Mouse (Mus musculus) liver, embryonic 14.5 days (tissue): Measurements from ENCODE around the gene Awat1. TPM values are rescaled to one million over a fixed set of nuclear protein-coding genes. Genes with fewer than 3 reads are reported as not detected.
A peak's percentile ranks its signal among the peaks of the same experiment; 100 is the strongest.

Experiments
- ATAC-seq: fragments of 200-750 bp; cut with Nextera tagmentation; 2 replicates; pipeline ENCODE4 v1.8.0; 2017; ENCODE audit warnings: moderate number of reproducible peaks, mild to moderate bottlenecking, moderate library complexity; ENCODE audit not compliant: insufficient read depth
- DNase-seq, 3 experiments: peaks; one replicate each; pipeline ENCODE4 v3.0.0-alpha.2; 2012 to 2013; ENCODE audit warnings: low read depth in 3 of 3, low spot score in 3 of 3
- H3K27ac ChIP-seq: fragments of 300-500 bp; sonication (generic); 2 replicates; pipeline ENCODE4 v1.5.1; 2014; ENCODE audit warnings: moderate library complexity, mild to moderate bottlenecking, control low read depth, inconsistent platforms
- H3K27me3 ChIP-seq: fragments of 300-500 bp; sonication (generic); 2 replicates; pipeline ENCODE4 v1.6.1; 2014; ENCODE audit warnings: mild to moderate bottlenecking, low read length, moderate library complexity; ENCODE audit not compliant: control insufficient read depth, insufficient read depth
- H3K36me3 ChIP-seq: fragments of 300-500 bp; sonication (generic); replicated peaks from 2 replicates; pipeline ENCODE4 v1.6.1; 2014; ENCODE audit warnings: low read depth; ENCODE audit not compliant: control insufficient read depth, insufficient read depth
- H3K4me1 ChIP-seq, 2 experiments: fragments of 200-500 bp in 1 of 2; fragments of 300-500 bp in 1 of 2; sonication (generic) in 1 of 2; replicated peaks; 2 replicates each; pipeline ENCODE4 v1.6.1; 2012 to 2014; ENCODE audit warnings: antibody characterized with exemption in 1 of 2, inconsistent platforms in 1 of 2, low read length in 1 of 2; ENCODE audit not compliant: control insufficient read depth in 2 of 2, insufficient read depth in 2 of 2
- H3K4me2 ChIP-seq: fragments of 300-500 bp; sonication (generic); 2 replicates; pipeline ENCODE4 v1.6.1; 2014; ENCODE audit warnings: low read depth, mild to moderate bottlenecking, control low read depth, moderate library complexity
- H3K4me3 ChIP-seq, 2 experiments: fragments of 200-500 bp in 1 of 2; fragments of 300-500 bp in 1 of 2; sonication (generic) in 1 of 2; 2 replicates each; pipeline ENCODE4 v1.5.1; 2012 to 2014; ENCODE audit warnings: low read depth in 2 of 2, low read length in 2 of 2, mild to moderate bottlenecking in 2 of 2, control low read depth in 1 of 2, inconsistent platforms in 1 of 2, moderate library complexity in 1 of 2; ENCODE audit not compliant: insufficient read depth in 1 of 2
- H3K9ac ChIP-seq: fragments of 300-500 bp; sonication (generic); replicated peaks from 2 replicates; pipeline ENCODE4 v1.6.1; 2014; ENCODE audit warnings: mild to moderate bottlenecking, control low read depth, moderate library complexity
- H3K9me3 ChIP-seq: fragments of 300-500 bp; sonication (generic); 2 replicates; pipeline ENCODE4 v1.6.1; 2016; ENCODE audit warnings: low read length, mixed read lengths; ENCODE audit not compliant: control insufficient read depth
- CTCF ChIP-seq: IDR thresholded peaks from 2 replicates; pipeline ENCODE4 v1.5.1; 2016; ENCODE audit warnings: antibody characterized with exemption, low read depth, control low read depth
- EP300 ChIP-seq: IDR thresholded peaks from 2 replicates; pipeline ENCODE4 v1.6.1; 2016; ENCODE audit warnings: antibody characterized with exemption, low read depth
- whole genome bisulfite sequencing: fragments of 180-500 bp; shearing (Covaris S2); extraction: QIAGEN DNeasy Blood & Tissue Kit; methylation state at CpG from one replicate; pipeline ENCODE4 v1.1.7; 2014; ENCODE audit not compliant: insufficient replicate concordance; 5-methylcytosine and 5-hydroxymethylcytosine counted together
- polyA plus RNA-seq, 2 experiments: library from polyadenylated mRNA; depleted of rRNA in 1 of 2; stranded (reverse) in 1 of 2; unstranded in 1 of 2; fragments of >200 nt; fragmentation: Nextera tagmentation in 1 of 2; extraction: Ambion mirVana in 1 of 2; gene quantifications; 2 replicates each; pipeline versions ENCODE4 v1.2.1 to v1.2.3; 2012 to 2014

Gene Awat1
- polyA plus RNA-seq (2012; rRNA removed) = 0.03 TPM in 1 of 2 replicates, not detected in the other
- 0.09 TPM in 1 of 2 replicates, not detected in the other for polyA plus RNA-seq (2014; fragmentation: Nextera tagmentation; extraction: Ambion mirVana)

GRCm38 (mm10) chrX:100571951-100572350 is at the start of gene Awat1:
Gene Awat1 (plus strand): TSS chrX:100572251.
- no peaks in the 10 kb centered on the region for H3K9me3 ChIP-seq
- ATAC-seq (no peak), DNase-seq (no peak)
- no peak within 1 kb of the TSS for H3K27ac ChIP-seq
- H3K4me3 ChIP-seq = no peak within 1 kb of the TSS
- TF ChIP-seq CTCF (no peak), EP300 (no peak)
- no peaks in the 10 kb centered on the region for H3K4me1 ChIP-seq
- 44% methylated on average over 1 of the region's 1 CpGs for WGBS
- H3K9ac ChIP-seq = no peak within 1 kb of the TSS
- H3K4me2 ChIP-seq = no peak within 1 kb of the TSS
- H3K27me3 ChIP-seq = no peaks in the 10 kb centered on the region
- H3K36me3 ChIP-seq = no peaks in the 10 kb centered on the region

GRCm38 (mm10) chrX:100524471-100524870 is 47.6 kb upstream of the Awat1 start, which contains the start of gene Dgat2l6:
Gene Dgat2l6 (plus strand): TSS chrX:100524838.
- TF ChIP-seq CTCF = no peak
- no peak for TF ChIP-seq EP300
- no peaks in the 10 kb centered on the region for H3K9me3 ChIP-seq
- ATAC-seq (no peak), DNase-seq (no peak)
- H3K36me3 ChIP-seq = no peaks in the 10 kb centered on the region
- no peaks in the 10 kb centered on the region; the same call in 1 of the 2 replicates for H3K27me3 ChIP-seq
- no peaks in the 10 kb centered on the region for H3K4me1 ChIP-seq
- H3K4me3 ChIP-seq = no peak within 1 kb of the TSS
- H3K9ac ChIP-seq = no peak within 1 kb of the TSS
- WGBS = 63% methylated on average over 4 of the region's 4 CpGs
- H3K27ac ChIP-seq = no peak within 1 kb of the TSS
- no peak within 1 kb of the TSS for H3K4me2 ChIP-seq

- Histone ChIP-seq H3K27ac (no peak overlapping the region), H3K9me3 (no peaks in the 10 kb centered on the region), H3K27me3 (no peaks in the 10 kb centered on the region), H3K4me1 (no peaks in the 10 kb centered on the region), H3K4me2 (no peak overlapping the region), H3K36me3 (no peaks in the 10 kb centered on the region), H3K4me3 (no peak overlapping the region), H3K9ac (no peak overlapping the region)
- DNase-seq (no peak), ATAC-seq (no peak)
- TF ChIP-seq CTCF (no peak), EP300 (no peak)
- 64% methylated on average over 3 of the region's 3 CpGs for WGBS
Observed at GRCm38 (mm10) chrX:100556026-100556425, 16.0 kb upstream of the Awat1 start.

- Histone ChIP-seq H3K4me3 (no peak overlapping the region), H3K4me1 (no peaks in the 10 kb centered on the region), H3K9me3 (no peaks in the 10 kb centered on the region), H3K4me2 (no peak overlapping the region), H3K36me3 (no peaks in the 10 kb centered on the region), H3K9ac (no peak overlapping the region), H3K27me3 (no peaks in the 10 kb centered on the region), H3K27ac (no peak overlapping the region)
- ATAC-seq = no peak
- no peak for DNase-seq
- WGBS = 50% methylated on average over 3 of the region's 3 CpGs
- TF ChIP-seq CTCF (no peak), EP300 (no peak)
Observed at GRCm38 (mm10) chrX:100565696-100566095, 6.4 kb upstream of the Awat1 start.

GRCm38 (mm10) chrX:100594791-100595190 is 22.7 kb downstream of the Awat1 start, which contains the start of gene P2ry4:
Gene P2ry4 (minus strand): TSS chrX:100594869.
- ATAC-seq (no peak), DNase-seq (peak in 1 of 3 experiments; percentile 4)
- no peaks in the 10 kb centered on the region for H3K4me1 ChIP-seq
- H3K36me3 ChIP-seq = no peaks in the 10 kb centered on the region
- no peaks in the 10 kb centered on the region for H3K9me3 ChIP-seq
- no peak within 1 kb of the TSS for H3K9ac ChIP-seq
- H3K27ac ChIP-seq = no peak within 1 kb of the TSS
- H3K4me2 ChIP-seq = no peak within 1 kb of the TSS
- H3K27me3 ChIP-seq = no peaks in the 10 kb centered on the region; the same call in 1 of the 2 replicates
- 39% methylated on average over 4 of the region's 4 CpGs for WGBS
- TF ChIP-seq EP300 (no peak), CTCF (no peak)
- H3K4me3 ChIP-seq = no peak within 1 kb of the TSS
